Comparison of ENCODE assay signal across 1 mouse cellular context in genomic region chr17:26114061-26114460, GRCm38 (mm10).
TF ChIP-seq lines count a peak whose summit lies in the region.

No protein-coding gene starts in this region.

TF ChIP-seq in MEL, 35 proteins besides CTCF, POLR2A, EP300 and RAD21 (continued from another document):
- TF ChIP-seq GABPA (IDR thresholded peaks at IDR 0.05; ENCODE audit: low read depth, low read length) = no peak
- TF ChIP-seq SMC3 (IDR thresholded peaks at IDR 0.05; ENCODE audit: low read depth, low read length) = no peak
- no peak for TF ChIP-seq ZKSCAN1 (IDR thresholded peaks at IDR 0.05; ENCODE audit: low read depth, low read length)
- TF ChIP-seq E2F4 (IDR thresholded peaks at IDR 0.05; ENCODE audit: borderline replicate concordance, low read depth, low read length) = no peak
- no peak for TF ChIP-seq BHLHE40 (IDR thresholded peaks at IDR 0.05; ENCODE audit: borderline replicate concordance, low read depth, low read length)
- TF ChIP-seq USF2 (IDR thresholded peaks at IDR 0.05; ENCODE audit: borderline replicate concordance in 1 of 2, insufficient read depth in 1 of 2, low read depth in 1 of 2, low read length in 2 of 2) = no peak
- TF ChIP-seq KAT2A (conservative IDR thresholded peaks at IDR 0.05; ENCODE audit: low read depth, low read length) = no peak
- TF ChIP-seq MAFK (IDR thresholded peaks at IDR 0.05; ENCODE audit: borderline replicate concordance, low read depth, low read length) = no peak
- TF ChIP-seq RCOR1 (IDR thresholded peaks at IDR 0.05; ENCODE audit: low read depth, low read length) = no peak
- TF ChIP-seq MAX (IDR thresholded peaks at IDR 0.05; ENCODE audit: low read length) = no peak
- no peak for TF ChIP-seq CHD1 (IDR thresholded peaks at IDR 0.05; ENCODE audit: low read depth, low read length)
- TF ChIP-seq UBTF (IDR thresholded peaks at IDR 0.05; ENCODE audit: borderline replicate concordance, insufficient read depth, low read depth, low read length) = no peak
- TF ChIP-seq TBP (IDR thresholded peaks at IDR 0.05; ENCODE audit: low read depth, low read length) = no peak
